Mouse (Mus musculus) ES-Bruce4 (cell line): ENCODE results near the gene Uhrf1. TPM values are rescaled to one million over a fixed set of nuclear protein-coding genes. Genes with fewer than 3 reads are reported as not detected.

ENCODE experiments used
- H3K27ac ChIP-seq: 2 replicates; pipeline ENCODE4 v1.5.1; 2012; ENCODE audit warnings: low read length, inconsistent platforms; ENCODE audit not compliant: insufficient read depth
- H3K27me3 ChIP-seq: 2 replicates; pipeline ENCODE4 v1.6.1; 2012; ENCODE audit warnings: mild to moderate bottlenecking, low read length, inconsistent platforms; ENCODE audit not compliant: control insufficient read depth, poor library complexity, insufficient read depth, severe bottlenecking
- H3K36me3 ChIP-seq: 2 replicates; pipeline ENCODE4 v1.6.1; 2012; ENCODE audit warnings: inconsistent platforms, mild to moderate bottlenecking, low read length, moderate library complexity; ENCODE audit not compliant: control insufficient read depth, poor library complexity, insufficient read depth, severe bottlenecking
- H3K4me1 ChIP-seq: one replicate; pipeline ENCODE4 v1.8.1; 2011; ENCODE audit warnings: low read length; ENCODE audit not compliant: control insufficient read depth, insufficient read depth
- H3K4me3 ChIP-seq: 2 replicates; pipeline ENCODE4 v1.5.1; 2011; ENCODE audit warnings: low read depth, mild to moderate bottlenecking, low read length
- H3K9ac ChIP-seq: 2 replicates; pipeline ENCODE4 v1.6.1; 2012; ENCODE audit warnings: low read depth, mild to moderate bottlenecking, inconsistent platforms; ENCODE audit not compliant: poor library complexity, severe bottlenecking
- H3K9me3 ChIP-seq: replicated peaks from 2 replicates; pipeline ENCODE4 v1.6.1; 2012; ENCODE audit warnings: mild to moderate bottlenecking, low read length, inconsistent platforms; ENCODE audit not compliant: control insufficient read depth, poor library complexity, insufficient read depth, severe bottlenecking
- CTCF ChIP-seq: IDR thresholded peaks from one replicate; pipeline ENCODE4 v1.8.1; 2011; ENCODE audit warnings: low read depth, low read length
- EP300 ChIP-seq: IDR thresholded peaks from 2 replicates; pipeline ENCODE4 v1.6.1; 2011; ENCODE audit warnings: low read depth, low read length; ENCODE audit not compliant: insufficient read depth
- POLR2A ChIP-seq: IDR thresholded peaks from one replicate; pipeline ENCODE4 v1.8.1; 2011; ENCODE audit warnings: low read length; ENCODE audit not compliant: insufficient read depth
- polyA plus RNA-seq: library from polyadenylated mRNA; stranded (reverse); fragments of >200 nt; gene quantifications from 2 replicates; pipeline ENCODE4 v1.2.4, GENCODE M21; 2011; ENCODE audit warnings: low read depth; ENCODE audit not compliant: missing spikeins, insufficient read depth, insufficient read length

Uhrf1 gene
- polyA plus RNA-seq, 1 experiment = 162 TPM

GRCm38 (mm10) chr17:56309191-56309945, 6.2 kb downstream of the Uhrf1 start:
- H3K9ac ChIP-seq = no peak overlapping the region
- H3K27ac ChIP-seq = no peak overlapping the region
- no peaks in the 10 kb centered on the region for H3K4me1 ChIP-seq
- H3K36me3 ChIP-seq = peaks cover 70% of the 10 kb centered on the region
- H3K4me3 ChIP-seq = no peak overlapping the region
- no peaks in the 10 kb centered on the region for H3K9me3 ChIP-seq
- TF ChIP-seq CTCF = no peak
- TF ChIP-seq EP300 = no peak
- H3K27me3 ChIP-seq = no peaks in the 10 kb centered on the region

GRCm38 (mm10) chr17:56324419-56324818, 21.3 kb downstream of the Uhrf1 start:
- Histone ChIP-seq H3K27ac (peak overlapping the region; percentile 11; the same call in 1 of the 2 replicates), H3K27me3 (no peaks in the 10 kb centered on the region), H3K9ac (no peak overlapping the region), H3K36me3 (peaks cover 19% of the 10 kb centered on the region), H3K4me1 (no peaks in the 10 kb centered on the region), H3K4me3 (no peak overlapping the region), H3K9me3 (no peaks in the 10 kb centered on the region)
- TF ChIP-seq EP300 (no peak), POLR2A (no peak), CTCF (no peak)

- no peaks in the 10 kb centered on the region for H3K27me3 ChIP-seq
- TF ChIP-seq POLR2A = no peak
- H3K4me1 ChIP-seq = no peaks in the 10 kb centered on the region
- H3K36me3 ChIP-seq = peaks cover 12% of the 10 kb centered on the region
- H3K4me3 ChIP-seq = peak within 1 kb of the TSS; percentile 68
- H3K9ac ChIP-seq = peak within 1 kb of the TSS; percentile 58
- peak within 1 kb of the TSS; percentile 22; the same call in 1 of the 2 replicates for H3K27ac ChIP-seq
- no peaks in the 10 kb centered on the region for H3K9me3 ChIP-seq
Measured at GRCm38 (mm10) chr17:56325450-56326152, 22.5 kb downstream of the Uhrf1 start, which contains the start of gene Kdm4b. TSS of gene Kdm4b (plus strand) at chr17:56326062.

- Histone ChIP-seq H3K27ac (no peak overlapping the region), H3K27me3 (no peaks in the 10 kb centered on the region), H3K4me1 (no peaks in the 10 kb centered on the region), H3K36me3 (peaks cover 7% of the 10 kb centered on the region), H3K9me3 (no peaks in the 10 kb centered on the region), H3K4me3 (peak overlapping the region; percentile 68), H3K9ac (peak overlapping the region; percentile 58)
- TF ChIP-seq EP300 (no peak), POLR2A (no peak), CTCF (no peak)
Measured at GRCm38 (mm10) chr17:56326153-56327147, 23.3 kb downstream of the Uhrf1 start.

GRCm38 (mm10) chr17:56329267-56329666, 26.1 kb downstream of the Uhrf1 start:
- Histone ChIP-seq H3K27me3 (no peaks in the 10 kb centered on the region), H3K36me3 (no peaks in the 10 kb centered on the region), H3K9ac (no peak overlapping the region), H3K9me3 (no peaks in the 10 kb centered on the region), H3K4me1 (no peaks in the 10 kb centered on the region), H3K4me3 (no peak overlapping the region), H3K27ac (no peak overlapping the region)
- TF ChIP-seq POLR2A (no peak), EP300 (no peak), CTCF (no peak)
